Mouse (Mus musculus) gastrocnemius, adult 8-10 months (tissue): ENCODE measurements around the gene Gpr62. TPM values are rescaled to one million over a fixed set of nuclear protein-coding genes. Genes with fewer than 3 reads are reported as not detected.

Source experiments
- DNase-seq, 2 experiments: peaks; one replicate each; pipeline ENCODE4 v3.0.0; 2022; ENCODE audit warnings: low spot score in 2 of 2
- total RNA-seq, 4 experiments: library from RNA; stranded (reverse); gene quantifications; 2 replicates each; pipeline ENCODE4 v1.2.4; 2022

Gpr62 gene
- total RNA-seq, 4 experiments from 2014 or later = 0.12 to 0.43 TPM; not detected in 2

GRCm38 (mm10) chr9:106456325-106457162 is 9.2 kb downstream of the Gpr62 start:
- no peak for DNase-seq

GRCm38 (mm10) chr9:106454888-106455681 is 10.7 kb downstream of the Gpr62 start:
- no peak for DNase-seq

- DNase-seq = no peak
Measured at GRCm38 (mm10) chr9:106454071-106454761, 11.5 kb downstream of the Gpr62 start.

GRCm38 (mm10) chr9:106453271-106454070 is 12.3 kb downstream of the Gpr62 start, which contains the start of gene Pcbp4:
TSS of gene Pcbp4 (plus strand) at chr9:106453291.
- DNase-seq = peak in 1 of 2 experiments; percentile 56

- no peak for DNase-seq
Measured at GRCm38 (mm10) chr9:106452821-106453220, 12.9 kb downstream of the Gpr62 start.

GRCm38 (mm10) chr9:106452351-106452750 is 13.4 kb downstream of the Gpr62 start:
- DNase-seq = no peak

- no peak for DNase-seq
Measured at GRCm38 (mm10) chr9:106451899-106452298, 13.8 kb downstream of the Gpr62 start.

- DNase-seq = no peak
Measured at GRCm38 (mm10) chr9:106451298-106451697, 14.4 kb downstream of the Gpr62 start.

- peak in 1 of 2 experiments; percentile 66 for DNase-seq
Measured at GRCm38 (mm10) chr9:106450661-106451060, 15.1 kb downstream of the Gpr62 start.

GRCm38 (mm10) chr9:106449947-106450346 is 15.8 kb downstream of the Gpr62 start:
- no peak for DNase-seq

- DNase-seq = peak; percentile 85
Measured at GRCm38 (mm10) chr9:106448498-106449031, 17.2 kb downstream of the Gpr62 start.

GRCm38 (mm10) chr9:106447951-106448350 is 17.8 kb downstream of the Gpr62 start:
- no peak for DNase-seq

- DNase-seq = peak; percentile 92 to 97
Measured at GRCm38 (mm10) chr9:106447348-106447747, 18.4 kb downstream of the Gpr62 start, which contains the start of the genes Abhd14b and Abhd14a. TSS of gene Abhd14b (plus strand) at chr9:106447459. TSS of gene Abhd14a (minus strand) at chr9:106447678.

- DNase-seq = no peak
Measured at GRCm38 (mm10) chr9:106444836-106445235, 20.9 kb downstream of the Gpr62 start.

GRCm38 (mm10) chr9:106442680-106443079 is 23.1 kb downstream of the Gpr62 start:
- no peak for DNase-seq

GRCm38 (mm10) chr9:106436566-106436965 is 29.2 kb downstream of the Gpr62 start:
- no peak for DNase-seq

- DNase-seq = no peak
Measured at GRCm38 (mm10) chr9:106433389-106433788, 32.3 kb downstream of the Gpr62 start.

- no peak for DNase-seq
Measured at GRCm38 (mm10) chr9:106430015-106430264, 35.8 kb downstream of the Gpr62 start.

- DNase-seq = peak; percentile 88 to 92
Measured at GRCm38 (mm10) chr9:106429221-106430014, 36.3 kb downstream of the Gpr62 start, which contains the start of gene Rpl29. TSS of gene Rpl29 (plus strand) at chr9:106429454.
